Mouse (Mus musculus): ENCODE measurements around the gene Hoxa9.

Gene Hoxa9

GRCm38 (mm10) chr6:52220003-52220864 lies 10.7 kb downstream of the Hoxa9 start:
- H3K9me3 ChIP-seq (ENCODE audit: low read length), result no peaks in the 10 kb centered on the region
- peaks cover 50% of the 10 kb centered on the region for H3K4me1 ChIP-seq (replicated peaks; ENCODE audit: low read depth, low read length)
- H3K4me3 ChIP-seq (replicated peaks; ENCODE audit: low read length), result no peak overlapping the region
- H3K36me3 ChIP-seq (ENCODE audit: insufficient read depth, low read length), result no peaks in the 10 kb centered on the region
- TF ChIP-seq NANOG (IDR thresholded peaks at IDR 0.05; ENCODE audit: borderline replicate concordance, low read length), result no peak
- TF ChIP-seq CTCF (conservative IDR thresholded peaks at IDR 0.05; ENCODE audit: low read length), result no peak
- TF ChIP-seq POU5F1 (IDR thresholded peaks at IDR 0.05; ENCODE audit: borderline replicate concordance, low read length), result no peak
- peaks cover 100% of the 10 kb centered on the region for H3K27me3 ChIP-seq (ENCODE audit: insufficient read depth, low read length)

- no peaks in the 10 kb centered on the region for H3K9me3 ChIP-seq (ENCODE audit: low read length)
- no peaks in the 10 kb centered on the region for H3K36me3 ChIP-seq (ENCODE audit: insufficient read depth, low read length)
- peaks cover 100% of the 10 kb centered on the region for H3K27me3 ChIP-seq (ENCODE audit: insufficient read depth, low read length)
- peaks cover 42% of the 10 kb centered on the region for H3K4me1 ChIP-seq (replicated peaks; ENCODE audit: low read depth, low read length)
- TF ChIP-seq POU5F1 (IDR thresholded peaks at IDR 0.05; ENCODE audit: borderline replicate concordance, low read length), result no peak
- no peak for TF ChIP-seq NANOG (IDR thresholded peaks at IDR 0.05; ENCODE audit: borderline replicate concordance, low read length)
- TF ChIP-seq CTCF (conservative IDR thresholded peaks at IDR 0.05; ENCODE audit: low read length), result no peak
- H3K4me3 ChIP-seq (replicated peaks; ENCODE audit: low read length), result no peak overlapping the region
Measured at GRCm38 (mm10) chr6:52219234-52219942, 11.5 kb downstream of the Hoxa9 start.

- Histone ChIP-seq H3K36me3 (ENCODE audit: insufficient read depth, low read length) (no peaks in the 10 kb centered on the region), H3K9me3 (ENCODE audit: low read length) (no peaks in the 10 kb centered on the region), H3K4me1 (replicated peaks; ENCODE audit: low read depth, low read length) (peaks cover 37% of the 10 kb centered on the region), H3K4me3 (replicated peaks; ENCODE audit: low read length) (no peak overlapping the region), H3K27me3 (ENCODE audit: insufficient read depth, low read length) (peaks cover 100% of the 10 kb centered on the region)
- TF ChIP-seq CTCF (conservative IDR thresholded peaks at IDR 0.05; ENCODE audit: low read length) (no peak), POU5F1 (IDR thresholded peaks at IDR 0.05; ENCODE audit: borderline replicate concordance, low read length) (no peak), NANOG (IDR thresholded peaks at IDR 0.05; ENCODE audit: borderline replicate concordance, low read length) (no peak)
Measured at GRCm38 (mm10) chr6:52218643-52219215, 12.2 kb downstream of the Hoxa9 start.

- Histone ChIP-seq H3K4me3 (replicated peaks; ENCODE audit: low read length) (peak overlapping the region; percentile 71), H3K36me3 (ENCODE audit: insufficient read depth, low read length) (no peaks in the 10 kb centered on the region), H3K4me1 (replicated peaks; ENCODE audit: low read depth, low read length) (peaks cover 43% of the 10 kb centered on the region), H3K27me3 (ENCODE audit: insufficient read depth, low read length) (peaks cover 100% of the 10 kb centered on the region), H3K9me3 (ENCODE audit: low read length) (no peaks in the 10 kb centered on the region)
- TF ChIP-seq NANOG (IDR thresholded peaks at IDR 0.05; ENCODE audit: borderline replicate concordance, low read length) (no peak), CTCF (conservative IDR thresholded peaks at IDR 0.05; ENCODE audit: low read length) (no peak)
Measured at GRCm38 (mm10) chr6:52217895-52218642, 12.8 kb downstream of the Hoxa9 start.

GRCm38 (mm10) chr6:52217459-52217768 lies 13.5 kb downstream of the Hoxa9 start:
- Histone ChIP-seq H3K4me3 (replicated peaks; ENCODE audit: low read length) (peak overlapping the region; percentile 71), H3K4me1 (replicated peaks; ENCODE audit: low read depth, low read length) (peaks cover 49% of the 10 kb centered on the region), H3K27me3 (ENCODE audit: insufficient read depth, low read length) (peaks cover 100% of the 10 kb centered on the region), H3K36me3 (ENCODE audit: insufficient read depth, low read length) (no peaks in the 10 kb centered on the region), H3K9me3 (ENCODE audit: low read length) (no peaks in the 10 kb centered on the region)
- TF ChIP-seq NANOG (IDR thresholded peaks at IDR 0.05; ENCODE audit: borderline replicate concordance, low read length), result no peak
- no peak for TF ChIP-seq CTCF (conservative IDR thresholded peaks at IDR 0.05; ENCODE audit: low read length)
- TF ChIP-seq POU5F1 (IDR thresholded peaks at IDR 0.05; ENCODE audit: borderline replicate concordance, low read length), result no peak

GRCm38 (mm10) chr6:52216691-52217458 lies 14.0 kb downstream of the Hoxa9 start:
- Histone ChIP-seq H3K27me3 (ENCODE audit: insufficient read depth, low read length) (peaks cover 100% of the 10 kb centered on the region), H3K36me3 (ENCODE audit: insufficient read depth, low read length) (no peaks in the 10 kb centered on the region), H3K4me1 (replicated peaks; ENCODE audit: low read depth, low read length) (peaks cover 49% of the 10 kb centered on the region), H3K4me3 (replicated peaks; ENCODE audit: low read length) (peak overlapping the region; percentile 71), H3K9me3 (ENCODE audit: low read length) (no peaks in the 10 kb centered on the region)
- no peak for TF ChIP-seq POU5F1 (IDR thresholded peaks at IDR 0.05; ENCODE audit: borderline replicate concordance, low read length)
- no peak for TF ChIP-seq CTCF (conservative IDR thresholded peaks at IDR 0.05; ENCODE audit: low read length)
- no peak for TF ChIP-seq NANOG (IDR thresholded peaks at IDR 0.05; ENCODE audit: borderline replicate concordance, low read length)

GRCm38 (mm10) chr6:52215771-52216535 lies 14.9 kb downstream of the Hoxa9 start:
- peaks cover 100% of the 10 kb centered on the region for H3K27me3 ChIP-seq (ENCODE audit: insufficient read depth, low read length)
- no peak for TF ChIP-seq CTCF (conservative IDR thresholded peaks at IDR 0.05; ENCODE audit: low read length)
- TF ChIP-seq NANOG (IDR thresholded peaks at IDR 0.05; ENCODE audit: borderline replicate concordance, low read length), result no peak
- no peak for TF ChIP-seq POU5F1 (IDR thresholded peaks at IDR 0.05; ENCODE audit: borderline replicate concordance, low read length)
- no peaks in the 10 kb centered on the region for H3K36me3 ChIP-seq (ENCODE audit: insufficient read depth, low read length)
- H3K4me3 ChIP-seq (replicated peaks; ENCODE audit: low read length), result no peak overlapping the region
- H3K4me1 ChIP-seq (replicated peaks; ENCODE audit: low read depth, low read length), result peaks cover 49% of the 10 kb centered on the region
- H3K9me3 ChIP-seq (ENCODE audit: low read length), result no peaks in the 10 kb centered on the region
